Mouse (Mus musculus) olfactory bulb, adult 2 months (tissue): ENCODE data around the gene Tapbp. TPM values are rescaled to one million over a fixed set of nuclear protein-coding genes. Genes with fewer than 3 reads are reported as not detected.
"Not testable (repeated sequence)": the region's sequence is repeated elsewhere in the genome, so short reads cannot be mapped to it uniquely, and the experiment has no call there.

Experiments
- H3K27ac ChIP-seq: fragments of 200-500 bp; 2 replicates; pipeline ENCODE4 v1.5.1; 2012; ENCODE audit warnings: low read depth, low read length; ENCODE audit not compliant: insufficient read depth
- H3K4me1 ChIP-seq: fragments of 200-500 bp; 2 replicates; pipeline ENCODE4 v1.6.1; 2012; ENCODE audit warnings: low read length; ENCODE audit not compliant: control insufficient read depth, insufficient read depth
- H3K4me3 ChIP-seq: fragments of 200-500 bp; 2 replicates; pipeline ENCODE4 v1.5.1; 2012; ENCODE audit warnings: mild to moderate bottlenecking, low read depth, low read length, moderate library complexity; ENCODE audit not compliant: insufficient read depth
- CTCF ChIP-seq: fragments of 200-500 bp; IDR thresholded peaks from 2 replicates; pipeline ENCODE4 v1.5.1; 2012; ENCODE audit warnings: low read depth, mild to moderate bottlenecking, low read length, moderate library complexity; ENCODE audit not compliant: insufficient read depth
- POLR2A ChIP-seq: fragments of 200-500 bp; IDR thresholded peaks from 2 replicates; pipeline ENCODE4 v1.6.1; 2012; ENCODE audit warnings: mild to moderate bottlenecking, low read depth, low read length, moderate library complexity; ENCODE audit not compliant: insufficient read depth
- WGBS: fragments of 180-500 bp; shearing (Covaris S2); methylation state at CpG from one replicate; pipeline ENCODE4 v1.1.7; 2018; 5-methylcytosine and 5-hydroxymethylcytosine counted together
- polyA plus RNA-seq: library from polyadenylated mRNA; stranded (reverse); fragments of >200 nt; gene quantifications from 2 replicates; pipeline ENCODE4 v1.2.4, GENCODE M21; 2012; ENCODE audit warnings: low replicate concordance; ENCODE audit not compliant: missing spikeins, insufficient read depth, insufficient read length

Gene Tapbp
- 118 TPM in 1 of 2 replicates, not detected in the other for polyA plus RNA-seq

DNA sequence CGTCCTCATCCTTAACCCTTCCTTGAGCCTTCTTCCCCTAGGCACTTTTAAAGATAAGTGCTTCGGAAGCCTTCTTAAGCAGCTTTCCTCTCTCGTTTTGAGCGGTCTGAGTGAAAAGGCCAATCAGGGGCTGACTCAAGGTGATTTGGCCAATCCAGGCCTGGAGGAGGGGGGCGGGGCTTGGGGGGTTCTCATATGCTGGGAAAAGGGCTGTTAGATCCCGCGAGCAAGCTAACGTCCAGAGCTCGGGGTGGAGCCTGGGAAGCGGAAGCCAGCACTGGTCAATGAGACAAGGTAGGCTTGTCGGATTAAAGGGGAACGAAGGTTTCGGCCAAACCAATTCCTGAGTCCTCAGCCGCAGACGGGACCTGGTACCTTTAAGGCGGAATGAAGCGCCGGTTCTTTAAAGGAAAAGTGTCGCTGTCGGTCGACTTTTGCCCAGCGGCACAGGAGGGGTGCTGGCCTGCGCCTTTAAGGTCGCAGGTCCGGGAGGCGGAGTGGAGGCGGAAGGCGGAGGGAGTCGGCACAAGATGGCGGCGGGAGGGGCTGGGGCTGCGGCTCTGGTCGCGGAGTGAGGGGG is at the start of gene Tapbp, which contains the start of gene Zbtb22:
Tapbp (plus strand) TSS at position 229 of the 580 bp plus-strand sequence.
Zbtb22 (plus strand) TSS at position 234 of the 580 bp plus-strand sequence.
- Histone ChIP-seq H3K4me3 (peak within 1 kb of the TSS; percentile 50), H3K4me1 (peaks cover 36% of the 10 kb centered on the region), H3K27ac (peak within 1 kb of the TSS; percentile 4; the same call in 1 of the 2 replicates)
- TF ChIP-seq POLR2A (no peak; the same call in 1 of the 2 replicates), CTCF (no peak)
- WGBS: under 1% methylated on average over 34 of the region's 34 CpGs

DNA sequence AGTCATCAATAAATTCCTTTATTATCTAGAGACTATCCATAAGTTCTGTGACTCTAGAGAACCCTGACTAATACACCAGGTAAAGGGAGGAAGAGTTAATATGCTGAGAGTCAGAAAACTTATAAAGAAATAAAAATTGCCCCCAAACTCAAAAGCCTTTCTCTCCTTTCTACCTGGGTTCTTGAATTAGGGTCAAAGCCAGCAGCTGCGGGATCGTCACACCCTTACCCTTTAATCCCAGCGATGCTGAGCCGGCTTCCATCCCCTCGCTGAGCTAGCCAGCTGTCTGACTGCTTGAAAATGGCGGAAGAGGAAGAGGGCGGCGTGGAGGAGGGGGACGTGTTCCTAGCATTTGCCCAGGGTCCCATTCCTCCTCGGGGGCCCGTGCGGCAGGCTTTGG is 42.2 kb upstream of the Tapbp start, which contains the start of gene Gm7029:
Gm7029 (plus strand) TSS at position 301 of the 400 bp plus-strand sequence.
- H3K4me1 ChIP-seq, H3K4me3 ChIP-seq, H3K27ac ChIP-seq: not testable (repeated sequence)
- WGBS: 75% methylated on average over 2 of the region's 12 CpGs

DNA sequence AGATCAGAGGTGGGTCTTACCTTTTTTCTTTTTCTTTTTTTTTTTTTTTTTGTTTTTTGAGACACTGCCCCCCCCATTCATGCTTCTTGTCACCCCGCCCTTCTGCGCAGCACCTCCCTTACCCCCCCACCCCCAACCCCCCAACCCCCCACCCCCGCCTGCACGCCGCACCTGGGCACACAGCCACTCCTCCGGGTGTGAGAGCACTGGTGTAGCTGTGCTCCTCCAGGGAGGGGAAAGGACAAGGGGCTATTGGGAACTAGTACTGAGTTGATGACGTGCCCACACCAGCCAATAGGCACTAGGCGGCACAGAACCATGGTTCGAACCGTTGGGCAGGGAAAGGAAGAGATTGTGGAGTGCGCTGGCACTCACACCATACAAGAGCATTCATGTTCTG is 41.3 kb upstream of the Tapbp start:
- WGBS: 89% methylated on average over 11 of the region's 11 CpGs
- H3K4me3 ChIP-seq: no peak overlapping the region
- H3K27ac ChIP-seq: no peak overlapping the region
- H3K4me1 ChIP-seq: no peaks in the 10 kb centered on the region
- TF ChIP-seq CTCF: no peak
- no peak for TF ChIP-seq POLR2A

DNA sequence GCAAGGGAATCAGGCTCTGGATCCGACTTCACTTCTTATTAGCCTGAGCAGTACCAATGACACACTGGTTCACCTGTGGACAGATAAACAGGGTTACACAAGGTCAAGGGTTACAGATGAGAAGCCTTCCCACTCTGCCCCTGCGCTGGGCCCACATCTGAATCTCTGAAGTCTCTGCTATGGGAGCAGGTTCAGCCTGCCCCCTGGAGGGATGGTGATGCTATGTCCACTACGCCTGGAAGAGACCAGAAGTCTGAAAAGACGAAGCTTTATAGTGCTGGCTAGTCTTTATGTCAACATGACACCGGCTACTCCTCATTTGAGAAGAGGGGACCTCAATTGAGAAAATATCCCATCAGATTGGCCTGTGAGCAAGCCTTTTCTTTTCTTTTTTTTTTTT is 39.9 kb upstream of the Tapbp start:
- not testable (repeated sequence) for H3K4me3 ChIP-seq, H3K27ac ChIP-seq, H3K4me1 ChIP-seq
- WGBS: 86% methylated on average over 5 of the region's 5 CpGs

DNA sequence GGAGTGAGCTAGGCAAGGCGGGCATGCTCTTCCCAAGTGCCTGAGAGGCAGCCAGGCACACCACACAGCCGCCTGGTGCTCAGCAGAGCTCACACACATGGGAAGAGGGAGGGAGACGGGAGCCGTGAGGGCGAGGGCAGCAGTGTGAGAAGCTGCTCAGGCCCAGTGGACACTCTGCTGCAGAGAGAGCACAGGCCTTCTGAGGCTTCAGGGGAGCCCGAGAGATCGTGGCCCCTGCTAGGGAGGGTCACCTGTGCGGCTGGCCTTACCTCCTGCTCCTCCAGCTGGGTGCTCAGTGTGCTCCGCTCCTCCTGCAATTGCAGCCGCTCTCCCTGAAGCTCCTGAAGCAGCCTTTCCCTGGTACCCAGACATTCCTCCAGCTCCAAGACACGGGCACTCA is 31.4 kb upstream of the Tapbp start:
- not testable (repeated sequence) for H3K4me1 ChIP-seq, H3K4me3 ChIP-seq, H3K27ac ChIP-seq
- WGBS: 93% methylated on average over 10 of the region's 11 CpGs

DNA sequence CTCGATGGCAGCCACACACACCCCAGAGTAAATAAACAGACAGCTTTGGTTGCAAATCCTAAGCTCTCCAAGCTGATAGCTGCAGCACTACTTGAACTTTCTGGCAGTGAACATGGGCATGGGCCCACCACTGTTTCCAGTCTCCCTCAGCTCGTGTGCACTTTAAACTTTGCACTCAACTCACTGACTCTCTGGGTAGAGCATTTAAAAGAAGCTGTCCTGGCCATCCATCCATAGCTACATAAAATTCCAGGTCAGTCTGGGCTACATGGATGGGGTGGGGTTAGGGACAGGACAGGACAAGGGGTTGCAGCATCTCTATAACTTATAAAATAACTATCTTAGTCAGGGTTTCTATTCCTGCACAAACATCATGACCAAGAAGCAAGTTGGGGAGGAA is 27.9 kb upstream of the Tapbp start:
- H3K4me1 ChIP-seq: not testable (repeated sequence)
- 68% methylated on average over 2 of the region's 2 CpGs for WGBS

DNA sequence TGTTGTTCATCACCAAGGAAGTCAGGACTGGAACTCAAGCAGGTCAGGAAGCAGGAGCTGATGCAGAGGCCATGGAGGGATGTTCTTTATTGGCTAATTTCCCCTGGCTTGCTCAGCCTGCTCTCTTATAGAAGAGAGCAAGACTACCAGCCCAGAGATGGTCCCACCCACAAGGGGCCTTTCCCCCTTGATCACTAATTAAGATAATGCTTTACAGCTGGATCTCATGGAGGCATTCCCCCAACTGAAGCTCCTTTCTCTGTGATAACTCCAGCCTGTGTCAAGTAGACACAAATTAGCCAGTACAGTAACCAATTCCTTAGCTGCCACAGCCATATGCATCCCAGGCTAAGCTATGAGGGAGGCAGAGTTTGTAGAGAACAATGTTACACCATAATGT is 27.5 kb upstream of the Tapbp start:
- H3K4me3 ChIP-seq, H3K4me1 ChIP-seq, H3K27ac ChIP-seq: not testable (repeated sequence)

More for the DNA sequence above, 27.9 kb upstream of the Tapbp start:
- H3K4me3 ChIP-seq, H3K27ac ChIP-seq: not testable (repeated sequence)

DNA sequence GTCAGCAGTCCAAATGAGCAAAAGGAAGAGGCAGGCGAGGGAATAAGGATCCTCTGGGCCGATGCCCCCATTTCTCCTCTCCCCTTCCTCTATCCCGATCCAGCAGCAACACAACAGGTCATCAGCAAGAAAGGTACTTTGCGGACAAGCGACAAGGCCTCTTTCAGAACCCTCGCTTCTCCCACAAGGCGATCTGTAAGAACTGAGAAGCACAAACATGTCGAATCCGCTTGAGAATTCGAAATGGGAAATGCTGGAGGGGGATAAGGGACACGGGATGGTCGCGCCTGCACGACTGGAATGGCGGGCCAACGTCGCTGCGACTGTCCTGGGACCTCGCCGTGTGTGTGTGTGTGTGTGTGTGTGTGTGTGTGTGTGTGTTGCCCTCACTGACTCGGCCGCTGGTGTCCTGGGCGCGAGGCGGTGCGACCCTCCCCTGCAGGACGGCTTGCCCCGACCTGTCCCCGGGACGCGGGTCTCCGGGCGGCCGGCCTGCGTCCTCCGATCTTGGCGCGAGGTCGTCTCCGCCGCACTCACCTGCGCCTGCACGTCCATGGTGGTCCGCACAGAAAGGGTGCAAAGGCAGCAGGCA is 25.7 kb upstream of the Tapbp start:
- not testable (repeated sequence) for H3K27ac ChIP-seq, H3K4me1 ChIP-seq
- peak overlapping the region; percentile 57 for H3K4me3 ChIP-seq
- WGBS: 2% methylated on average over 43 of the region's 44 CpGs

DNA sequence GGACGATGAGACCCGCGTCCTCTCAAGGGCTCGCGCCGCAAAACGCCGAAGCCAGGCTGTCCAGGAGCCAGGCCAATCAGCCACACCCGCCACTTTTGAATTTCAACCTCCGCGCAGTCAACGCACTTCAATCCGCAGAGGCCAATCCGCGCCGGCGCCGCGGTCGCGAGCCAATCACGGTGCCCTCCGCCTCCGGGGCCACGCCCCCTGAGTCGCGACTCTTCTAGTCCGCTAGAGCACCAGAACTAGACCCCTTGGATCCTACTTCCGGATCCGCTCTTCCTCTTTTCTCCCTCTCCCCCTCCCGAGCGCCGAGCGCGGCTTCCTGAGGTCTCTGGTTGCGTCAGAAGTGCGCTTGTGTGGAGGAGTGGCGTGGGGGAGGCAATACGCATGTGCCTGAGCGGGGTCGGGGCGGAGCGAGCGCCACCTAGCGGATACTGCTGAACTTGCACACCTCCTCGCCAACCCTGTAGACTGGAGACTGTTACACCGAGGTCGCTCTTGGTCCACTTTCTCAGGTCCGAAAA is 25.1 kb upstream of the Tapbp start, which contains the start of gene Kifc1:
Kifc1 (minus strand) TSS at position 129 of the 527 bp plus-strand sequence.
- peaks cover 3% of the 10 kb centered on the region for H3K4me1 ChIP-seq
- 0 out of 2 replicates have a peak, but pooled peaks have one; percentile 18 for TF ChIP-seq POLR2A
- peak; percentile 78 for TF ChIP-seq CTCF
- no peak within 1 kb of the TSS for H3K27ac ChIP-seq
- WGBS: under 1% methylated on average over 49 of the region's 49 CpGs
- peak within 1 kb of the TSS; percentile 57 for H3K4me3 ChIP-seq

DNA sequence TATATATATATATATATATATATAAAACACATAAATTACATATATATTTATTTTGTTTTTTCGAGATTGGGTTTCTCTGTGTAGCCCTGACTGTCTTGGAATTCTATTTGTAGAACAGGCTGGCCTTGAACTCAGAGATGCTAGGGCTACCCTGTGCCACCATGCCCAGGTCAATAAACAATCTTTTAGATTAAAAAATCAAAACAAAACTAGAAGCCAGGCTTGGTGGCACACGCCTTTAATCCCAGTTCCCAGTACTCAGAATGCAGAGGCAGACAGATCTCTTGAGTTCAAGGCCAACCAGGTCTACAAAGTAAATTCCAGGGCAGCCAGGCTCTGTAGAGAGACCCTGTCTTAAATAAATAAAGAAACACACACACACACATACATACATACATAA is 24.3 kb upstream of the Tapbp start:
- Histone ChIP-seq H3K4me3 (no peak overlapping the region), H3K27ac (no peak overlapping the region), H3K4me1 (peaks cover 3% of the 10 kb centered on the region)
- 60% methylated on average over 2 of the region's 2 CpGs for WGBS
- no peak for TF ChIP-seq CTCF
- TF ChIP-seq POLR2A: no peak

DNA sequence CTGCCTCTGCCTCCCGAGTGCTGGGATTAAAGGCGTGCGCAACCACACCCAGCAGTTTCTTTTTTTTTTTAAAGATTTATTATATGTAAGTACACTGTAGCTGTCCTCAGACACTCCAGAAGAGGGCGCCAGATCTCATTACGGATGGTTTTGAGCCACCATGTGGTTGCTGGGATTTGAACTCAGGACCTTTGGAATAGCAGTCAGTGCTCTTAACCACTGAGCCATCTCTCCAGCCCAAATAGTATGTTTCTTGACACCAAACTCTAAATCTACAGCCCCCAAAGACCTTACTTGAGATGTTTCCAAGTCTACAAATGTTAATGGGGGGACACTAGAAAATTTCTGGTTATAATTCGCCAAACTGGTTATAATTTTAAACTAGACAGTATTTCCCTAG is 23.8 kb upstream of the Tapbp start:
- WGBS: 71% methylated on average over 6 of the region's 6 CpGs
- H3K4me3 ChIP-seq, H3K27ac ChIP-seq, H3K4me1 ChIP-seq: not testable (repeated sequence)
